Mouse (Mus musculus): ENCODE data around the gene Hist1h1d.
"Not testable (repeated sequence)": the region's sequence is repeated elsewhere in the genome, so short reads cannot be mapped to it uniquely, and the experiment has no call there.

Gene Hist1h1d

DNA sequence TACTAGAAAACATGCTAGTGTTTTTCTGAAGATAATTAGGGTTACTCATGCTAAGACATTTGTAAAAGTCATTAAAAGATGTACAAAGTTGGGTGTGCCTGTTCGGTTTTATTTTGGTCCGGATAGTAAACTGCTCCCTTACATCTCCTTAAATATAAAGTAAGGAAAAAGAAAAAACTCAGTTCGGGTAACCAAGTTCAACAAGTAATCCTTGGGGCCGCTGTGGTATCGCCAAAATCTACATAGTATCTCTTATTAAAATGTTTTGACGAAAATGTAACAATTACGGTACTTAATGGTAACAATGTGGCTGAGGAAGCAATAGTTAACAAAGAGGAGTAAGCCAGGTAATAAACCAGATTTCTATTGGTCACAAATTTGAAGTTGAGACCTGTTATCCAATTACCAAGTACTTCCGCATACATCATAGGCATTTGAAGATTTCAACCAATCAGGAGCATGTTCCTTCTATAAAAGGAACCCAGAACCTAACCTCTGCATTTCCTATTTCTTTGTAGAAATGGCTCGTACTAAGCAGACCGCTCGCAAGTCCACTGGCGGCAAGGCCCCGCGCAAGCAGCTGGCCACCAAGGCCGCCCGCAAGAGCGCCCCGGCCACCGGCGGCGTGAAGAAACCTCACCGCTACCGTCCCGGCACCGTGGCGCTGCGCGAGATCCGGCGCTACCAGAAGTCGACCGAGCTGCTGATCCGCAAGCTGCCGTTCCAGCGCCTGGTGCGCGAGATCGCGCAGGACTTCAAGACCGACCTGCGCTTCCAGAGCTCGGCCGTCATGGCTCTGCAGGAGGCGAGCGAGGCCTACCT lies 8.9 kb upstream of the Hist1h1d start, which contains the start of gene Hist1h3f:
Gene Hist1h3f, plus strand, starts transcription at position 88 of the 822 bp plus-strand sequence.
- intact Hi-C loops (cut with DNase I) = no loop called here

GRCm38 (mm10) chr13:23544787-23545120 lies 8.3 kb upstream of the Hist1h1d start:
- intact Hi-C loops (cut with DNase I) = not testable (repeated sequence)

DNA sequence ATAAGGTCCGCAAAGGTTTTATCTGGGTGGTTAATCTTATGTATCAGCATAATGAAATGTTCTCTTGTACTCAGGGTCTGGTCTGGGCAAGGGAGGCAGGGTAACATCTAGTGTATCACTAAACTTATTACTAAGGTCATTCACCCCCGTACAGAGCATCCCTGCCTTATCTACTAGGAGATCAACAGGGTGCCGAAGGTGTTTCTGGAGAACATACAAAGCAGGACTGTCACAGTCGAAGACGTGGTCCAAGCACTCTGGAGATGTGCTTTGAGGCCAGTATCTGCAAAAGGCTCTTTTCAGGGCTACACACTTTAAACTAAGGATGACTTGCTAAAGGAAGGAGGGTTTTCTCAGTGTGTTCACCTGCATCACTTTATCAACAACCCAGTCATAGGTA lies 6.4 kb upstream of the Hist1h1d start:
- intact Hi-C loops (cut with DNase I) = no loop called here

DNA sequence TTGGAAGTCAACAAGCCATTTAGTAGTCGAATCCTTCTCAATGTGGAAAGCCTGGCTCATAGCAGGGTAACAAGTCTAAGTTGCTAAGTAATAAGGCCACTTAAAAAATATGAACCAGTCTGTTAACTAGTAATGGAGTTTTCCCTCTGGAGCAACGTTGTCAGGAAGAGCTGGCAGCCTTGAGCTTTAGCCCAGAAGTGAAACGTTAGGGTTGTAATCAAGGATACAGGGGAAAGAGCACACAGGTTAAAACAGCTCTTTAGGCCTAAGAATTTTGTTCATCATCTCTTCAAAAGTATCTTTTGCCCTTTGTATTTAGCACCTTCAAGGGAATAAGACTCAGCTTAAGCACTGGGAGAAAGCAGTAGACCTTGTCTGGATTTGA lies 2.3 kb upstream of the Hist1h1d start:
- intact Hi-C loops (cut with DNase I) = no loop called here

DNA sequence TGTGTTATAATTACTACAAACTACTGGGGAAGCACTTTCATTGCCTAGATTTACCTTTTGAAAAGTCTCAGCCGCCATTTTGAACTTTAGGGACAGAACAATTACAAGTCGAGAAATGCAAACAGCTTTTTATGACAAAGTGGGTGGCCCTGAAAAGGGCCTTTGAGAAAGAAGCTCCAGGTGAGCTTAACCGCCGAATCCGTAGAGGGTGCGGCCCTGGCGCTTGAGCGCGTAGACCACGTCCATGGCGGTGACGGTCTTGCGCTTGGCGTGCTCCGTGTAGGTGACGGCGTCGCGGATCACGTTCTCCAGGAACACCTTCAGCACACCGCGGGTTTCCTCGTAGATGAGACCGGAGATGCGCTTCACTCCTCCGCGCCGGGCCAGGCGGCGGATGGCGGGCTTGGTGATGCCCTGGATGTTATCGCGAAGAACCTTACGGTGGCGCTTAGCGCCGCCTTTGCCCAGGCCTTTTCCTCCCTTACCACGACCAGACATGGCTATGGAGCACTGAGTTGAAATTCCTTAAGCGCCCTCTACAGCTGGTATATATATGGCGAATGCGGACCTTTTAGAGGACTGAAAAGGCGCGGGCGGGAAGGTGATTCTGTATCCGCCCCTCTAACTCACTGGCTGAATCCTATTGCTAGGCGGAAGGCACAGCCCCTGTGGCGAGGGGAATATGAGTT lies 1.8 kb upstream of the Hist1h1d start, which contains the start of gene Hist1h4f:
Gene Hist1h4f, minus strand, starts transcription at position 503 of the 689 bp plus-strand sequence.
- intact Hi-C loops (cut with DNase I) = not testable (repeated sequence)

GRCm38 (mm10) chr13:23551931-23552914 lies 839 bp upstream of the Hist1h1d start:
- intact Hi-C loops (cut with DNase I) = no loop called here

DNA sequence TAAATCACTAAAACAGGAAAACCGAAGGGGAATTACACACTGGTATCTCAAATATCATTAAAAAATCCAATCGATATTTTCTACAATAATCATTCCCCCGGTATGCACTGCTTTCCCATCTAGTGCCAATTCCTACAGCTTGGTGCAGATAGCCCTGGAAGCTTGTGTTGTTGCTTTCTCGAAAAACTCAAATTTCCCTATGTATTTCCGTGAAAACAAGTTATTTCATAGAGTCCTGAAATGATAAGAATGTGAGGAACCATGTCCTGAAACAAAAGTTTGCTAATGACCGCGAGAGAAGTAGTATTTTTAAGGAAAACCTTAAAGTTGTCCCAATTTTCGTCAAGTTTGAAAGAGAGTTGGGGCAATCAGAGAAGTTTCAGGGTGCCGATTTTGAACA lies 1.3 kb downstream of the Hist1h1d start:
- intact Hi-C loops (cut with DNase I) = no loop called here

GRCm38 (mm10) chr13:23554925-23555838 lies 2.1 kb downstream of the Hist1h1d start:
- intact Hi-C loops (cut with DNase I) = no loop called here

- intact Hi-C loops (cut with DNase I) = no loop called here
Measured at GRCm38 (mm10) chr13:23555839-23556416, 2.9 kb downstream of the Hist1h1d start.

- intact Hi-C loops (cut with DNase I) = no loop called here
Measured at GRCm38 (mm10) chr13:23556906-23557305, 3.8 kb downstream of the Hist1h1d start.

- intact Hi-C loops (cut with DNase I) = not testable (repeated sequence)
Measured at GRCm38 (mm10) chr13:23560699-23561098, 7.6 kb downstream of the Hist1h1d start.

DNA sequence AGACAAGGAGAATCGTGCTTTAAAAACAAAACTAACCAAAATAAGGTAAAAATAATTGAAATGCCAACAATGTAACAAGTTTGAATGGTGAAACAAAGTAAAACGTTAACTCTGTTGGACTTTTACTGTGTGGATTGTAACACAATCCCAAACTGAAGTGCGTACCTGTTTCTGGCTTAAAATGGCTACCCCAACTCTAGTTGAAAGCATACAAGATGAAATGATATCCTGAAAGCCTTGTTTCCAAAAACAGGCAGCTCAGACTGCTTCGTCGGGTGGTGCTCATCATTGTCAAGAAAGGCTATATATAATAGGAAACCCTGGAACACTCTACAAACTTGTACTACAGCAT lies 8.4 kb downstream of the Hist1h1d start:
- intact Hi-C loops (cut with DNase I) = not testable (repeated sequence)

- intact Hi-C loops (cut with DNase I) = not testable (repeated sequence)
Measured at GRCm38 (mm10) chr13:23561883-23562659, 9.0 kb downstream of the Hist1h1d start, which contains the start of gene Hist1h3e. TSS of gene Hist1h3e (minus strand) at chr13:23562369.

DNA sequence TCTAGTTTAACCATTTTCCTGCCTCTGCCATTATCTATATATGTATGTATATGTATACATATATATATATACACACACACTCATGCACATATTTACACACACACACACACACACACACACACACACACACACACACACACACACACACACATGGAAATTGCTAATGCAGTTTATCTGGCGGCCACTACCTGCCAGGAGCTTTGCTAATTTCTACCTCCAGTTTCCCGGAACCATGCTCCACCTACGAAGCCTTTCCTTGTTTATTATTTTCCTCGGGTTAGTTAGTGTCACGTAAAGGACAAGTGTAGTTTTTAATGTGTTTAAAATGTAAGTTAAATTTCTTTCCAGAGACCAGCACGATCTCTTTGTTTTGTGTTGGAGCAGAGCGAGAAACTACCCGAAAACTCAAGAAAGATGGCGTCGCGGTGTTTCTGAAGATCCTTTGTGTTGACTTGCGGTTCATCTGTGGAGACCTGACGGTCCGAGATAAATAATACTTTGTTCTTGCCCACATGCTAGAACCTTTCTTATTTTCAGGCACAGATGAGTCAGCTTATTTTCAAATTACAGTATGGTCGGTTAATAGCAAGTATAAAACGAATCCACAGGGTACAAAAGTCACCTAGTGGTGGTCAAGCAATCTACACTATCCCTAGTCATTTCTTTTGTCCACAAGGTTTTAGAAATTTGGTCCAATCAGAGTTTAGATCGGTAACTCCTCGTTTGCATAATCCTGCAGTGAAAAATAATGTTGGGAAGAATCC lies 9.8 kb downstream of the Hist1h1d start:
- intact Hi-C loops (cut with DNase I) = no loop called here

DNA sequence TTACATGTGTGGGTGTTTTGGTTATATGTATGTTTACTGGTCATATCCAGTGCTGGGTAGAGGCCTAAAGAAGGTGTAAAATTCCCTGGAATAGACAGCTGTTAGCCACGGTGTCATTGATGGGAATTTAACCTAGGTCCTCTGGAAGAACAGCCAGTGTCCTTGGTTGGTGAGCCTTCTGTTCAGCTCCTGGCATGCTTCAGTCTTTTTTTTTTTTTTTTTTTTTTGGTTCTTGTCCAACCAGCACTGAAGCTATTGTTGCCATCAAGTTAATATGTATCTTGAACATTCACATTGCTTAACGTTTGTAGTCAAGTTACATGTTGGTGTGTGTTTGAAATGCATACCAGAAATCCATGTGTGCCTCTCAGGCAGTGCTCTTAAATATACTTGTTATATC lies 11.4 kb downstream of the Hist1h1d start:
- intact Hi-C loops (cut with DNase I) = no loop called here

DNA sequence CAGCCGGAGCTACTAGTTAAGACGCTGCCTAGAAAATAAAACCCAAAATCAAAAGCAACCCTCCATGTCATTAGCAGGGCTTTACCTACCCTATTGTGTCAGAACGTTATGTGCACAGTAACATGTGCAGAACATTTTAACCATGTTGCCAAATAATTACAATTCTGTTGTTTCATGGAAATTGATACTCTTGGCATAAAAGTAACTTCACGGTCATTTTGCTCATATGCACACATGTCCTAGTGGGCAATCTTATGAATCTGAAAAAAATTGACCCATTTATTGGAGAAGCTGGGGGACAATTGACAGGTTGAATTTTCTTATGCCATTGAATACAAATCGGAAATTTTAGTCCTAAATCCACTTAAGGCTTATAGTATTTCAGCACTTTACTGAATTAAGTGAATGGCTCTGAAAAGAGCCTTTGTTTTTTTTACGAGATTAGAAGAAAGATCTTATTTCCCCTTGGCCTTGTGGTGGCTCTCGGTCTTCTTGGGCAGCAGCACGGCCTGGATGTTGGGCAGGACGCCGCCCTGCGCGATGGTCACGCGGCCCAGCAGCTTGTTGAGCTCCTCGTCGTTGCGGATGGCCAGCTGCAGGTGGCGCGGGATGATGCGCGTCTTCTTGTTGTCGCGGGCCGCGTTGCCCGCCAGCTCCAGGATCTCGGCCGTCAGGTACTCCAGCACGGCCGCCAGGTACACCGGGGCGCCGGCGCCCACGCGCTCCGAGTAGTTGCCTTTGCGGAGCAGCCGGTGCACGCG lies 17.4 kb downstream of the Hist1h1d start:
- intact Hi-C loops (cut with DNase I) = not testable (repeated sequence)

- intact Hi-C loops (cut with DNase I) = no loop called here
Measured at GRCm38 (mm10) chr13:23571022-23571503, 18.0 kb downstream of the Hist1h1d start, which contains the start of the genes Hist1h2ae and Hist1h2bg. TSS of gene Hist1h2ae (minus strand) at chr13:23571220. TSS of gene Hist1h2bg (plus strand) at chr13:23571396.

Data from adrenal gland (tissue).